Mouse (Mus musculus) regulatory T cell (primary cell): ENCODE data around the gene Rpn2.

Experiments used
- in situ Hi-C: fragments of 300-600 bp; cut with MboI, MseI; formaldehyde crosslinking; loops from one replicate; pipeline ENCODE4 v1.15.1; 2025; ENCODE audit warnings: high pct_unique_total_duplicates

Rpn2 gene

DNA sequence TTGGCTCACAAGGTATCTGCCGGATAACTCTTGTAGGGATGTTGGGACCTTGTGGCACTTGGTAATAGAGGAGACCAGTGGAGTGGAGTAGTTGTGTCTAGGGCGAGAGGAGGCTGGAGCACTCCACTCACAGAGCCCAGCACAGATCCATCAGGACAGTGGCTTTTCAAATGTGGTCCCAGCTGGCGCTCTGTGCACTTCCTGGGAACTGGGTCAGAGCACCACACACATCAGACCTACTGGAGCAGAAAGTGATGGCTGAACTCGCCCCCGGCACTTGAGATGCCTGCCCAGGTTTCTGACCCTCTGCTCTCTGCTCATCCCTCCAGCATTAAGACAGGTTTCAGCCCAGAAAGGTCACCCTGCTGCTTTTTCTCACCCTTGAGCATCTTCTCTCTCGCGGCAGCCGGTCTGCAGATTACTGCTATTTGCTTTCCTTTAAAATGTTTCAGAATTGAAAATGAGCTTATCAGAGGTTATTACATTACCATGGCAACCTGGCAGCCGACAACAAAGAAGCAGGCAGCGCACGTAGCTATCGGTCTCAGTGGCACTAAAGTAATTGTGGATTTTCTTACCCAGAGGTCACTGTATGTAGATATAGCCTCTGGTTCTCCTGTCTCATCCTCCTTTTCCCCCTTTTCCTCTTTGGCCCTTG is 70.4 kb downstream of the Rpn2 start:
- in situ Hi-C loops = no loop called here

DNA sequence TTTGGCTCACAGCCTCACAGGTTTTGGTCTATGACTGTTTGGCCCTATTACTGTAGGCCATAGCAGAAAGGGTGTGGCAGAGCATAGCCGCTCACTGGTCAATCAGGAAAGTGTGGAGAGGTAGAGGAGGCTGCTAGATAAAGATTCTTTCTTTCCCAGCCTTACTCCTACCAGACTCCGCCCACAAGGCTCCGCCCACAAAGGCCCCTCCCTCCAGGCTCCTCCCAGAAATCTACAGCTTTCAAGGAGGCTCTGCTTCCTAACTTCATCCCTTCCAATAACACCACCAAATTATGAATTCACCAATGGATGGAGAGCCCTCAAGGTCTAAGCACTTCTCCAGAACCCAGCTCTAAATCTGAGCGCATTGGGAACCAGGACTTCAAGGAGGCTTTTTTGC is 74.4 kb downstream of the Rpn2 start:
- in situ Hi-C loops = no loop called here

DNA sequence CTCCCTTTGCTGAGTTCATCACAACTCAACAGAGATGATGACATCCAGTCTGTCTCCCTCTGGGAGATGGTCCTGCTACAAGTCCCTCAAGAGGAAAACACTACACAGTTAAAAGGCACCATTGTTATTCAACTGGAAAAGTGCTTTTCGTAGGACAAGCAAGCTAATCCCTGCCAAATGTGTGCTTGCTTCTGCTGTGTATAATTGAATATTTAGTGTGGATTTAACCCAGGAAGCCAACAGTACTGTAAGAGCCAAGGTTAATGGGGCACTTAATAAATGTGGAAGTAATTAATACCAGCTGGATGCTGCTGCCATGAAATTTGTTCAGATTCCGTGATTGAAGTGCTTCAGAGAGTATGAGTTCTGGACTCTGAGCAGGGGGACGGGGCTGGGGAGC is 75.3 kb downstream of the Rpn2 start:
- in situ Hi-C loops = no loop called here

DNA sequence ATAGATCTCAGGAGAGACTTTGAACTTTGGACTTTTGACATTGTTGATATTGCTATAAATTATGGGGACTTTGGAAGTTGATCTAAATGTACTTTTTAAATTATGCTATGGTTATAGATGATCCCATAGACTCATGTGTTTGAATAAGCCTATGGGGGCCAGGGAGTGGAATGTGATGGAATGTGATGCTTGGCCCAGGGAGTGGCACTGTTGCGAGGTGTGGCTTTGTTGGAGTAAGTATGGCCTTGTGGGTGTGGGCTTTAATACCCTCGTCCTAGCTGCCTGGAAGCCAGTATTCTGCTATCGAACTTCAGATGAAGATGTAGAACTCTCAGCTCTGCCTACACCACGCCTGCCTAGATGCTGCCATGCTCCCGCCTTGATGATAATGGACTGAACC is 81.2 kb downstream of the Rpn2 start:
- in situ Hi-C loops = no loop called here

DNA sequence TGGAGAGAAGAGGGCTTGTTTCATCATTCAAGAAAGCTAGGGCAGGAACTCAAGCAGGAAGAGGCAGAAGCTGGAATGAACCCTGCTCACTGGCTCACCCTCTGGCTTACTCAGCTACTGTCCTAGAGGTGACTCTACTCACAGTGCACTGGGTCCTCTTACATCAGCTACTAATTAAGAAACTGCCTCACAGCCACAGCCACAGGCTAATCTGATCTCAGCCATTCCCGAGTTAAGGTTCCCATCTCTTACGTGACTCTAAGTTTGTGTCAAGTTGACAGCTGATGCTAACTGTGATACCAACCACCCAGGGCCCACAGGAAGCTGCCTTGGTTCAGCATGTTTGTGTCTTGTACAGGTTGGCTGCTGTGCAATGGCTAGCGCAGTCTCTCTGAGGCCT is 84.2 kb downstream of the Rpn2 start:
- in situ Hi-C loops = no loop called here

DNA sequence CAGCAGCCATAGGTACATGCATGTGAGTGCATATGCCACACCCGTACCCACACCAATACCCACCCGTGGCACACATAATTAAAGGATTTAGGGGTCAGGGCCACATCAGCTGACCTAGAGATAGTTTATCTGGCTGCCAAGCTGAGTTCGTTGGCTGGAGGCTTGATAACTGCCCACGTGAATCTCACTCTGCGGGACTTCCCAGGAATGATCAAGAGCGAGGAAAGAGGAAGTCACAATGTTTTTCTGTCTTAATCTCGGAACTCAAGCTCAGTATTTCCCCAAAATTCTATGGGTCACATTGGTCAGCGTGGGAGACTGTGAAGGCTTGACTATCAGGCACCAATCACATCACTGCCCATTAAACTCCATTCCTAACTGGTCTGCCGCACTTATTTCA is 87.9 kb downstream of the Rpn2 start:
- in situ Hi-C loops = no loop called here

DNA sequence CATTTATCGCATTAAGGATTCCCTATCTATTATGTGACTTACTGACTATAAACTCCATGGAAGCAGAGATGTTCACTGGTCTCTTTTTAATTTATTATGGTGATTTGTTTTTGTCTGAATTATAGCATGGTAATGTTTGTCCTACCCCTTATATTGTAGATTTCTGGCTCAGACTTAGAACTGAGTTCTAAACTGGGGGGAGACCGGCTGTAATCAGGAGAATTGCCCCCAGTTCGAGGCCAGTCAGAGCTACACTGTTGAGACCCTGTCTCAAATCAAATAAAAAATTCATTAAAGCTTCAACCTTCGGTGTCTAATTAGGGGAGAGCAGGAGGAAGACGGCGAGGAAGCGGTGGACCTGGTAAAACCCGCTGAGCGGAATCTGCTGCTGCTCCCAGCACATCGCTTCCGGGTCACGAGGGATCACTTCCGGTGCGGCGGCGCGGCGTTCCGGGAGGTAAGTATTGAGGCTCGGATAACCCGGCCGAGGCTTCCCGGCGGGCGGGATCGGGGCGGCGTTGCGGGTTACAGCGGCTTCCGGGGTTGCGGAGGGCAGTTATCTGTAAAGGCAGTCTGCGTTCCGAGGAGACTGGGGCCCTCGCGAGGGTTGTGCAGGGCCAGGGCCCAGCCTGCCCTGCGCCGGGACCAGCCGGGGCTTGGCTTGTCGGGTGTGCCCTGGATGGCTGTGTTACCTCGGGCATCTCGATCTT is 88.5 kb downstream of the Rpn2 start, which contains the start of gene Manbal:
Manbal (plus strand) TSS at position 411 of the 710 bp plus-strand sequence.
- in situ Hi-C loops = no loop called here

DNA sequence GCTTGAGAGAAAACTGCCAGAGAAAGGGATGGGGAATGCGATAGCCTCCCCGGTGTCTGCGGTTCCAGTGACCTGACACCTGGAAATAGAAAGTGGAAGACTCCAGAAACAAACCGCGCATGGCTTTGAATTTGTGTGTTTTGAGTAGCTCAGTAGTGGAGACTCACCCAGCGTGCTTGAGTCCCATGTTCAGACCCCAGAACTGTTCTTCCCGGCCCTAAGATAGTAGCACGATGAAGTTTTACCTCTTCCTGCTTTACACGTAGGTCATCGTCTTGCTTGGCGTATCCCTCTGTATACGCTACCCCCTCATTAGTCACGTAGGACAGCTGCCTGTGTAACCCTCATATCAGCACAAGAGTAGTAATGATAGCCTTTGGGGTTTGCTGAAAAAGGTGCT is 89.2 kb downstream of the Rpn2 start:
- in situ Hi-C loops = no loop called here

DNA sequence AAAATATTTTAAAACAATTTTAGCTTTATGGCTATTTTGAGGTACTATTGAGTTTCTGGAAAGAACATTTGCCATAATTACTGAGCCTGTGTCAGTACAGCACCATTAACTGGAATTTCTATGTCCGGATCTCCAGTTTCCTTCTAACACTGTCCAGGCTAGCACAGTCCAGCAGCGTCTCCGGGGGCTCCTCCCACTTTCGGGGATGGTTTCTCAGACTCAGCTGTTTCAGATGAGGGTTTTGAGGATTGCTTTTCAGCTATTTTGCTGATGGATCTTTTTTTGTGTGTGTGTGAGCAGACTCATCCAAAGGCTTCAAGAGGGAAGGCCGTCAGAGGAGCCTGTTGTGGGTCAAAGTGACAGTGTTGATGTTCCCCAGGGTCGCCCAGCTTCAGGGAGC is 92.9 kb downstream of the Rpn2 start:
- in situ Hi-C loops = no loop called here

DNA sequence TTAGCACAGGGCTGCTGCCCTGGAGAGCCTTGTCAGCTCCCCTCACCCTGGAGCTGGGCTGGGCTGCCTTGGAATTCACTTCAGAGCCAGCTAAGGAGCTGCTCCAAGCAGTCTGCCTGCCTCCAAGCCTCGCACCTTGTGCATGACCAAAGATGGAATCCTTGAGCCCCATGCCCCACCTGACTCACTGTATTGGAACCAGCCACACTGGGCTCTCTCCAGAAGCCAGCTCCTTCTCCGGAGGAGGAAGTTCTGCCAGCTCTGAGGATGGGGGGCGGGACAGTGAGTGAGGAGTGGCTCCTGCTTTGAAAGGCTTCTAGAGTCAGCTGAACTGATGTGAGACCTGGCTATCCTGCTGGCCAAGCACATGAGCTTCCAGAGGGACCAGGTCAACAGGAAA is 94.9 kb downstream of the Rpn2 start:
- in situ Hi-C loops = no loop called here

DNA sequence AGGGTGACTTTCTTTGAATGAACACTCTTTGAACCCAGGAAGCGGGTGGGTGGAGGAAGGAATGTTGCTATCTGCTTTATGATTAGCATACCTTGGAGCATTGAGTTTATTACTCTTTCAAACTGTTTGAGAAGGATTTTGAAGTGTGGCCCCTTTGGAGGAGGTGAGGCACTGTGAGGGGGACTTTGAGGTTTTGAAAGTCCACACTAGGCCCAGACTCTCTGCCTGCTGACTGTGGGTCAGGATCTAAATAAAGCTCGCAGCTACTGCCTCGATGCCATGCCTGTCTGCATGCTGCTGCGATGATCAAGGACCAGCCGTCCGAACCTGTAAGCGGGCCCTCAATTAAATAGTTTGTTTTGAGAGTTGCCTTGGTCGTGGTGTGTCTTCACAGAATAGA is 96.2 kb downstream of the Rpn2 start:
- in situ Hi-C loops = no loop called here
